Mouse (Mus musculus) megakaryocyte, embryonic 14.5 days (primary cell): Measurements from ENCODE around the gene Nmbr.

ENCODE experiments used
- FLI1 ChIP-seq: IDR thresholded peaks from 2 replicates; pipeline ENCODE4 v1.6.1; 2012; ENCODE audit warnings: low read length, inconsistent platforms, mixed read lengths
- GATA1 ChIP-seq: IDR thresholded peaks from 3 replicates; pipeline ENCODE4 v1.6.1; 2012; ENCODE audit warnings: mixed read lengths, low read length, inconsistent platforms, borderline replicate concordance

GRCm38 (mm10) chr10:14690349-14690748, 15.0 kb upstream of the Nmbr start:
- TF ChIP-seq GATA1 (no peak), FLI1 (no peak)
